Comparison of ENCODE assay signal across 8 mouse cellular contexts in genomic region chr8:108695242-108695880, GRCm38 (mm10).
DNase-seq lines count a peak whose midpoint lies in the region; ATAC-seq and TF ChIP-seq lines count a peak whose summit lies in the region.
"Had no signal": no experiment of that assay in that cellular context is flagged by ENCODE, and none has a peak within 500 bp of the region (broad histone marks: within the 10 kb centered on the region; RNA-seq: fewer than 3 reads in every experiment).

No protein-coding gene starts in this region.

- peaks cover 54% of the 10 kb centered on the region for H3K27me3 ChIP-seq in lung, embryonic 15.5 days
- peaks cover 58% of the 10 kb centered on the region for H3K27me3 ChIP-seq in forebrain, postnatal 0 days (ENCODE audit: insufficient read depth, low read length)
- H3K27me3 ChIP-seq in limb, embryonic 14.5 days (ENCODE audit: control insufficient read depth, insufficient read depth, low read length): peaks cover 40% of the 10 kb centered on the region
- H3K27me3 ChIP-seq in stomach, embryonic 16.5 days (ENCODE audit: control insufficient read depth, insufficient read depth, low read length): peaks cover 29% of the 10 kb centered on the region

- peak overlapping the region; percentile 39 for H3K4me3 ChIP-seq in lung, embryonic 15.5 days
- H3K4me3 ChIP-seq in forebrain, postnatal 0 days (ENCODE audit: low read depth, low read length): no peak overlapping the region
- peak overlapping the region; percentile 37 for H3K4me3 ChIP-seq in limb, embryonic 14.5 days (replicated peaks; ENCODE audit: low read length)
- H3K4me3 ChIP-seq in stomach, embryonic 16.5 days (replicated peaks; ENCODE audit: low read length): peak overlapping the region; percentile 45
- H3K4me3 ChIP-seq: erythroblast, embryonic 14.5 days had no signal

- H3K4me2 ChIP-seq in lung, embryonic 15.5 days: peak overlapping the region; percentile 80
- peak overlapping the region; percentile 30 for H3K4me2 ChIP-seq in forebrain, postnatal 0 days (ENCODE audit: low read depth)
- H3K4me2 ChIP-seq in limb, embryonic 14.5 days (replicated peaks; ENCODE audit: low read depth, low read length, severe bottlenecking): peak overlapping the region; percentile 65
- H3K4me2 ChIP-seq in stomach, embryonic 16.5 days (ENCODE audit: low read depth, low read length): peak overlapping the region; percentile 83

- no peaks in the 10 kb centered on the region for H3K36me3 ChIP-seq in lung, embryonic 15.5 days
- H3K36me3 ChIP-seq in forebrain, postnatal 0 days (ENCODE audit: insufficient read depth): no peaks in the 10 kb centered on the region
- H3K36me3 ChIP-seq in limb, embryonic 14.5 days (ENCODE audit: control insufficient read depth, insufficient read depth, low read length): no peaks in the 10 kb centered on the region
- no peaks in the 10 kb centered on the region for H3K36me3 ChIP-seq in stomach, embryonic 16.5 days (ENCODE audit: control insufficient read depth, insufficient read depth, low read length)

- WGBS in lung, embryonic 15.5 days: 11% methylated on average over 32 of the region's 32 CpGs
- WGBS in forebrain, postnatal 0 days: 7% methylated on average over 31 of the region's 32 CpGs
- 5% methylated on average over 32 of the region's 32 CpGs for WGBS in limb, embryonic 14.5 days
- 17% methylated on average over 32 of the region's 32 CpGs for WGBS in stomach, embryonic 16.5 days

- H3K9ac ChIP-seq in lung, embryonic 15.5 days: peak overlapping the region; percentile 31
- H3K9ac ChIP-seq in forebrain, postnatal 0 days: 0 out of 2 replicates have a peak overlapping the region, but pooled peaks have one; percentile 6
- peak overlapping the region; percentile 55 for H3K9ac ChIP-seq in limb, embryonic 14.5 days (ENCODE audit: low read depth, low read length, severe bottlenecking)
- peak overlapping the region; percentile 64 for H3K9ac ChIP-seq in stomach, embryonic 16.5 days (ENCODE audit: low read length)

- no peak for DNase-seq in lung, adult 18-20 months
- DNase-seq in forebrain, postnatal 0 days: no peak
- DNase-seq in limb, embryonic 14.5 days (ENCODE audit: low spot score): peak; percentile 10
- DNase-seq in urinary bladder, postnatal 25 days (ENCODE audit: low spot score): no peak

- no peak for TF ChIP-seq CTCF in forebrain, postnatal 0 days (IDR thresholded peaks at IDR 0.05; ENCODE audit: low read depth)

- peak overlapping the region; percentile 48 for H3K27ac ChIP-seq in lung, embryonic 15.5 days
- no peak overlapping the region for H3K27ac ChIP-seq in forebrain, postnatal 0 days (ENCODE audit: low read depth, low read length)
- peak overlapping the region; percentile 75 for H3K27ac ChIP-seq in limb, embryonic 14.5 days (replicated peaks; ENCODE audit: low read depth, low read length)
- H3K27ac ChIP-seq in stomach, embryonic 16.5 days (ENCODE audit: low read length): no peak overlapping the region

- no peak for TF ChIP-seq POLR2A in limb, embryonic 14.5 days (IDR thresholded peaks at IDR 0.05; ENCODE audit: borderline replicate concordance, extremely low read depth, insufficient read depth, insufficient read length)

- no peaks in the 10 kb centered on the region for H3K9me3 ChIP-seq in lung, embryonic 15.5 days
- H3K9me3 ChIP-seq in forebrain, postnatal 0 days (ENCODE audit: low read length): no peaks in the 10 kb centered on the region
- no peaks in the 10 kb centered on the region for H3K9me3 ChIP-seq in limb, embryonic 14.5 days (ENCODE audit: control insufficient read depth, low read length)
- no peaks in the 10 kb centered on the region for H3K9me3 ChIP-seq in stomach, embryonic 16.5 days (replicated peaks; ENCODE audit: control insufficient read depth, low read length)

- no peak for ATAC-seq in lung, embryonic 15.5 days (ENCODE audit: borderline replicate concordance, extremely low read depth, low FRiP score, low TSS enrichment)
- no peak for ATAC-seq in forebrain, postnatal 0 days
- ATAC-seq in limb, embryonic 14.5 days (ENCODE audit: low FRiP score, low read depth): no peak
- ATAC-seq in stomach, embryonic 16.5 days (ENCODE audit: insufficient read depth, low FRiP score): no peak
- no peak for ATAC-seq in monocyte, adult 5-6 weeks (replicated peaks; ENCODE audit: insufficient number of reproducible peaks, low FRiP score, low TSS enrichment, poor library complexity, severe bottlenecking)

- H3K4me1 ChIP-seq in lung, embryonic 15.5 days: peaks cover 68% of the 10 kb centered on the region
- H3K4me1 ChIP-seq in forebrain, postnatal 0 days (ENCODE audit: insufficient read depth): peaks cover 13% of the 10 kb centered on the region; the same call in 1 of the 2 replicates
- peaks cover 55% of the 10 kb centered on the region for H3K4me1 ChIP-seq in limb, embryonic 14.5 days (ENCODE audit: control insufficient read depth, insufficient read depth, low read length)
- peaks cover 42% of the 10 kb centered on the region for H3K4me1 ChIP-seq in stomach, embryonic 16.5 days (ENCODE audit: control insufficient read depth, insufficient read depth, low read length)

Comparison
In these comparisons a context has a peak if more than half of its experiments do, and no peak if none do; other contexts are left out.
1. H3K27ac ChIP-seq: peak in lung, embryonic 15.5 days (single experiment) and limb, embryonic 14.5 days (single experiment); none in forebrain, postnatal 0 days (single experiment) and stomach, embryonic 16.5 days (single experiment).
2. H3K4me2 ChIP-seq: peak in every context shown above with its lines; median percentile 83 in stomach, embryonic 16.5 days; 80 in lung, embryonic 15.5 days; 65 in limb, embryonic 14.5 days; 30 in forebrain, postnatal 0 days.
3. H3K9ac ChIP-seq: peak in every context shown above with its lines; median percentile 64 in stomach, embryonic 16.5 days; 55 in limb, embryonic 14.5 days; 31 in lung, embryonic 15.5 days; 6 in forebrain, postnatal 0 days.